Mouse (Mus musculus) embryonic facial prominence, embryonic 11.5 days (tissue): Measurements from ENCODE around the gene Lcn2. TPM values are rescaled to one million over a fixed set of nuclear protein-coding genes. Genes with fewer than 3 reads are reported as not detected.

ENCODE experiments used
- ATAC-seq: fragments of 200-750 bp; cut with Nextera tagmentation; replicated peaks from 2 replicates; pipeline ENCODE4 v1.8.0; 2017; ENCODE audit warnings: low read depth; ENCODE audit not compliant: insufficient number of reproducible peaks, low FRiP score, low TSS enrichment
- DNase-seq: peaks from one replicate; pipeline ENCODE4 v3.0.0-alpha.2; 2015; ENCODE audit warnings: low spot score
- H3K27ac ChIP-seq: fragments of 300-500 bp; sonication (generic); replicated peaks from 2 replicates; pipeline ENCODE4 v1.5.1; 2014; ENCODE audit warnings: mild to moderate bottlenecking, low read depth, low read length, control low read depth
- H3K27me3 ChIP-seq: fragments of 300-500 bp; sonication (generic); 2 replicates; pipeline ENCODE4 v1.6.1; 2014; ENCODE audit warnings: mild to moderate bottlenecking, low read length, moderate library complexity, mixed read lengths; ENCODE audit not compliant: control insufficient read depth, insufficient read depth
- H3K36me3 ChIP-seq: fragments of 300-500 bp; sonication (generic); replicated peaks from 2 replicates; pipeline ENCODE4 v1.6.1; 2014; ENCODE audit warnings: low read depth, mild to moderate bottlenecking, low read length, moderate library complexity, mixed read lengths; ENCODE audit not compliant: control insufficient read depth, insufficient read depth
- H3K4me1 ChIP-seq: fragments of 300-500 bp; sonication (generic); 2 replicates; pipeline ENCODE4 v1.6.1; 2014; ENCODE audit warnings: low read length, mixed read lengths; ENCODE audit not compliant: control insufficient read depth, insufficient read depth
- H3K4me2 ChIP-seq: fragments of 300-500 bp; sonication (generic); 2 replicates; pipeline ENCODE4 v1.6.1; 2014; ENCODE audit warnings: low read depth, mild to moderate bottlenecking, control low read depth, low read length, moderate library complexity
- H3K4me3 ChIP-seq: fragments of 300-500 bp; sonication (generic); 2 replicates; pipeline ENCODE4 v1.5.1; 2014; ENCODE audit warnings: low read depth, low read length, control low read depth
- H3K9ac ChIP-seq: fragments of 300-500 bp; sonication (generic); replicated peaks from 2 replicates; pipeline ENCODE4 v1.6.1; 2014; ENCODE audit warnings: mild to moderate bottlenecking, control low read depth, low read length
- H3K9me3 ChIP-seq: fragments of 300-500 bp; sonication (generic); replicated peaks from 2 replicates; pipeline ENCODE4 v1.6.1; 2016; ENCODE audit warnings: mild to moderate bottlenecking, low read length, inconsistent platforms, mixed read lengths; ENCODE audit not compliant: control insufficient read depth
- WGBS: fragments of 180-500 bp; shearing (Covaris S2); extraction: QIAGEN DNeasy Blood & Tissue Kit; methylation state at CpG from one replicate; pipeline ENCODE4 v1.1.7; 2014; 5-methylcytosine and 5-hydroxymethylcytosine counted together
- polyA plus RNA-seq: library from polyadenylated mRNA; unstranded; fragments of >200 nt; fragmentation: Nextera tagmentation; extraction: Ambion mirVana; gene quantifications from 2 replicates; pipeline ENCODE4 v1.2.1, GENCODE M21; 2014

The Lcn2 gene
- polyA plus RNA-seq, 1 experiment from 2014 or later: 1.2 TPM

- peaks cover 10% of the 10 kb centered on the region for H3K4me1 ChIP-seq
- peak overlapping the region; percentile 74 for H3K9ac ChIP-seq
- H3K36me3 ChIP-seq: no peaks in the 10 kb centered on the region
- H3K4me3 ChIP-seq: peak overlapping the region; percentile 73
- H3K27me3 ChIP-seq: no peaks in the 10 kb centered on the region
- ATAC-seq (no peak), DNase-seq (no peak)
- H3K9me3 ChIP-seq: no peaks in the 10 kb centered on the region
- H3K27ac ChIP-seq: no peak overlapping the region
- peak overlapping the region; percentile 87 for H3K4me2 ChIP-seq
- 47% methylated on average over 9 of the region's 9 CpGs for WGBS
Observed at GRCm38 (mm10) chr2:32351471-32351961, 36.5 kb downstream of the Lcn2 start.

DNA sequence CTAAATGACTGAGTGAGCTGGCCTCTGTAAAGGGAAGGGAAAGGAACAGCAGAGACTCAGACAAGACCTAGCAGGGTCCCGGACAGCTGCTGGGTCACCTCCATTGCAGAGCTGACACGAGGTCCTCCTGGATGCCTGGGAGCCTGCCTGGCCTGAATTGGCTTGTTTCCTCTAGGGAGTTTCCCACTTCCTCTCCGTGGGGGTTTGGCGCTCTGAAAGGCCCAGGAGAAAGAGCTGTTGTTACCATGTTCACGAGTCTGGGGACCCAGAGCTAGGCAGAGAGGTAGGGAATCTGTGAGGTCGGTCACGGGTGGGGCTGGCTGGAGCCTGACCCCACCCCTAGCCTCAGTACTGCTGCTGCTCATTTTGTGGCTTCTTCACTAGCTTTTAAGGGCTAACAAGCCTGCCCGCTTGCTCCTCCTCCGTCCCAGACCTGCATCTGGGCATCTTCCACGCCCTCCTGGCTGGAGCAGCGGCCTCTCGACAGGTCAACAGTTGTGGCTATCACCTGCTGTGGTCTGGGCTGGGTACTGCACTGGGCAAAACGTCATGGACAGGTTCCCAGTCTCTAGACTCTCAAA lies 37.5 kb downstream of the Lcn2 start:
- Histone ChIP-seq H3K4me3 (no peak overlapping the region), H3K9ac (peak overlapping the region; percentile 22; the same call in 1 of the 2 replicates), H3K27me3 (no peaks in the 10 kb centered on the region), H3K9me3 (no peaks in the 10 kb centered on the region), H3K27ac (no peak overlapping the region), H3K36me3 (no peaks in the 10 kb centered on the region), H3K4me2 (no peak overlapping the region), H3K4me1 (peaks cover 10% of the 10 kb centered on the region)
- DNase-seq (no peak), ATAC-seq (no peak)
- 49% methylated on average over 13 of the region's 13 CpGs for WGBS

DNA sequence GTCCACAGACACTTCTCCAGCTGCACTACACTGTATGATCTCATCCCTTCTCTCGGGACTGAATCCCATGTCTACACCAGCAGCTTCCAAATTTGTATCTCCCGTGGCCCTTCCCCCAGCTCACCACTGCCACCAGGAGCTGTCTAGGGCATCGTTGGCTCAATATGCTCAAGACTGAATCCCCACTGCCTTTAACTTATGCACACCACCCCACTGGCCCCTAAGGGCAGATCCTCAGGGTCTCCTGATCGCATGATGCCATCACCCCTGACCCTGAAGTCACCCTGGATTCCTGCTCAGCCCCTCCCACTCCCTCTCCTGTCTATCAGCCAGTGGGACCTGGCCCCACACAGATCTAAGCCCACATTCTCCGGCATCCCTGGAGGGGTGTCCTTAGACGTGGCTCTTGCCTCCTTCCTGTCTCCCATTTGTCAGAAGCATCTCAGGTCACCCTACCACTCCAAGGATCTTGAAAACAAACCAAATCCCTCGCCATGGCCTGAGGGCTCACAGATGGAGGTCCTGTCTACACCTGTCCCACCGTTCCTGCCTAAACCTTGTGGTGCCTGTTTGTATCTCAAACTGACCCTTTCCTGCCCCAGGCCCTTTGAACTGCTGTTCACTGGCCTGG lies 38.3 kb downstream of the Lcn2 start:
- H3K27ac ChIP-seq: no peak overlapping the region
- peak overlapping the region; percentile 22; the same call in 1 of the 2 replicates for H3K9ac ChIP-seq
- H3K9me3 ChIP-seq: no peaks in the 10 kb centered on the region
- H3K4me2 ChIP-seq: no peak overlapping the region
- H3K27me3 ChIP-seq: no peaks in the 10 kb centered on the region
- H3K4me1 ChIP-seq: peaks cover 10% of the 10 kb centered on the region
- ATAC-seq: no peak
- no peaks in the 10 kb centered on the region for H3K36me3 ChIP-seq
- 45% methylated on average over 8 of the region's 8 CpGs for WGBS
- DNase-seq: no peak
- no peak overlapping the region for H3K4me3 ChIP-seq

- Histone ChIP-seq H3K9me3 (no peaks in the 10 kb centered on the region), H3K36me3 (no peaks in the 10 kb centered on the region), H3K4me3 (no peak overlapping the region), H3K9ac (no peak overlapping the region), H3K27ac (no peak overlapping the region), H3K4me1 (peaks cover 10% of the 10 kb centered on the region), H3K27me3 (no peaks in the 10 kb centered on the region), H3K4me2 (no peak overlapping the region)
- 78% methylated on average over 11 of the region's 11 CpGs for WGBS
- ATAC-seq (no peak), DNase-seq (no peak)
Observed at GRCm38 (mm10) chr2:32348311-32348710, 39.7 kb downstream of the Lcn2 start.

GRCm38 (mm10) chr2:32347019-32347418 lies 41.0 kb downstream of the Lcn2 start:
- Histone ChIP-seq H3K4me1 (peaks cover 10% of the 10 kb centered on the region), H3K27ac (no peak overlapping the region), H3K4me2 (no peak overlapping the region), H3K27me3 (no peaks in the 10 kb centered on the region), H3K4me3 (no peak overlapping the region), H3K36me3 (no peaks in the 10 kb centered on the region), H3K9ac (no peak overlapping the region), H3K9me3 (no peaks in the 10 kb centered on the region)
- WGBS: 79% methylated on average over 6 of the region's 6 CpGs
- ATAC-seq (no peak), DNase-seq (no peak)

DNA sequence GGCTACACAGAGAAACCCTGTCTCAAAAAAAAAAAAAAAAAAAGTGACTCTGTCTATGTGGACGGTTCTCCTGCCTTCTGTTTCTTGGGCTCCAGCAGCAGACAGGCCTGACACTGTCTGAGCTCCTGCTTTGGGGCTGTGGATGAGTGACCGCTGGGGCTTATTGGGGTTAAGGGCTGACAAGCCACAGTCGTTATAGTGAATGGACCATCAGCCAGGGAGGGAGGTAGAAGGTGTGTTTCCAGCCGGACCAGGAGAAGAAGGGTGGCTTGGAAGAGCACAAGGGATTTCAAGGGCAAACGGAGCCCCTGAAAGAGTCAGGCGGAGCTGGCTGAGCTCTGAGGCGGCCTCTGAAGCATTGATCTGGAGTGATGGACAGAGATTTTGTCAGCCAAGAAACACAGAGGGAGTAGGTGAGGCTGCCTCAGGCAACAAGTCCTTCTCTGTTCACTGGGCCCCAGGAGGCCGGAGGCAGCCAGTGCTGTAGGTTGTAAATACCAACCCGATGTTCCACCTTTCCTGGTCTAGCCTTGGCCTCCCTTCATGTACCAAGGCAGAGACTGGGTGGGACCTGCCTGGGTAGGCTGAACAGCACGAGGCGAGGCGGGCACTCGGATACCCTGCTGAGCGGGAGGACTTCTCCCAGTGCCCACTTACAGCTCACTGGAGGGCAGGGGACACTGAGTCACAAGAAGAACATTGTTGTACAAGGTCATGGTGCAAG lies 43.3 kb downstream of the Lcn2 start:
- Histone ChIP-seq H3K4me1 (no peaks in the 10 kb centered on the region), H3K4me2 (no peak overlapping the region), H3K9ac (no peak overlapping the region), H3K4me3 (no peak overlapping the region), H3K9me3 (no peaks in the 10 kb centered on the region), H3K27me3 (no peaks in the 10 kb centered on the region), H3K36me3 (no peaks in the 10 kb centered on the region), H3K27ac (no peak overlapping the region)
- 68% methylated on average over 14 of the region's 14 CpGs for WGBS
- DNase-seq: no peak
- no peak for ATAC-seq

DNA sequence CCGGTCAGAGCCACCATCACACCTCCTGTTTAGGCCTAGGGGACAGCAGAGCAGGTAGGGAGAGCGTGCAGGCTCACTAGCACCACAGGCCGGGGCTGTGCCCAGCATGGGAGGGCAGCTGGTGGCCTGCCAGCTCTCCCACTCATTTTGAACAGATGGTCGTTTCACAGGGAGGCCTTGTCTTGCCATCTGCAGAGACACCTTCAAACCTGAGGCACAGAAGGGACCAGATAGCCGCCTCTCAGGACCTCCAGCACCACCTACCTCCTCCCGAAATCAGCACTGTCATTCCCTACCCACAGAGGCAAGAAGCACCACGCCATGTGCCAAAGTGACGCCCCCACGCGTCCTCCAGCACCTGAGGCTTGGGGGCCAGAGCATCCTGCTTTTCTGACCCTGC lies 44.0 kb downstream of the Lcn2 start:
- no peak overlapping the region for H3K27ac ChIP-seq
- H3K27me3 ChIP-seq: no peaks in the 10 kb centered on the region
- WGBS: 77% methylated on average over 10 of the region's 10 CpGs
- ATAC-seq (no peak), DNase-seq (no peak)
- no peaks in the 10 kb centered on the region for H3K9me3 ChIP-seq
- no peaks in the 10 kb centered on the region for H3K36me3 ChIP-seq
- no peak overlapping the region for H3K4me2 ChIP-seq
- no peak overlapping the region for H3K9ac ChIP-seq
- H3K4me1 ChIP-seq: no peaks in the 10 kb centered on the region
- no peak overlapping the region for H3K4me3 ChIP-seq

- Histone ChIP-seq H3K4me2 (no peak overlapping the region), H3K9ac (no peak overlapping the region), H3K36me3 (no peaks in the 10 kb centered on the region; the same call in 1 of the 2 replicates), H3K9me3 (no peaks in the 10 kb centered on the region), H3K27me3 (no peaks in the 10 kb centered on the region), H3K27ac (no peak overlapping the region), H3K4me1 (no peaks in the 10 kb centered on the region), H3K4me3 (no peak overlapping the region)
- ATAC-seq (no peak), DNase-seq (no peak)
- WGBS: 96% methylated on average over 2 of the region's 2 CpGs
Observed at GRCm38 (mm10) chr2:32343351-32343671, 44.7 kb downstream of the Lcn2 start.
